Mouse (Mus musculus) right cerebral cortex, postnatal 4 days (tissue): ENCODE measurements around the gene Duoxa1.
"Not testable (repeated sequence)": the region's sequence is repeated elsewhere in the genome, so short reads cannot be mapped to it uniquely, and the experiment has no call there.

Source experiments
- DNase-seq: peaks from one replicate; pipeline ENCODE4 v3.0.0-alpha.2; 2022

Duoxa1 gene

GRCm38 (mm10) chr2:122313536-122313935, at the start of gene Duoxa1:
Gene Duoxa1 (minus strand): TSS chr2:122313730.
- no peak for DNase-seq

DNA sequence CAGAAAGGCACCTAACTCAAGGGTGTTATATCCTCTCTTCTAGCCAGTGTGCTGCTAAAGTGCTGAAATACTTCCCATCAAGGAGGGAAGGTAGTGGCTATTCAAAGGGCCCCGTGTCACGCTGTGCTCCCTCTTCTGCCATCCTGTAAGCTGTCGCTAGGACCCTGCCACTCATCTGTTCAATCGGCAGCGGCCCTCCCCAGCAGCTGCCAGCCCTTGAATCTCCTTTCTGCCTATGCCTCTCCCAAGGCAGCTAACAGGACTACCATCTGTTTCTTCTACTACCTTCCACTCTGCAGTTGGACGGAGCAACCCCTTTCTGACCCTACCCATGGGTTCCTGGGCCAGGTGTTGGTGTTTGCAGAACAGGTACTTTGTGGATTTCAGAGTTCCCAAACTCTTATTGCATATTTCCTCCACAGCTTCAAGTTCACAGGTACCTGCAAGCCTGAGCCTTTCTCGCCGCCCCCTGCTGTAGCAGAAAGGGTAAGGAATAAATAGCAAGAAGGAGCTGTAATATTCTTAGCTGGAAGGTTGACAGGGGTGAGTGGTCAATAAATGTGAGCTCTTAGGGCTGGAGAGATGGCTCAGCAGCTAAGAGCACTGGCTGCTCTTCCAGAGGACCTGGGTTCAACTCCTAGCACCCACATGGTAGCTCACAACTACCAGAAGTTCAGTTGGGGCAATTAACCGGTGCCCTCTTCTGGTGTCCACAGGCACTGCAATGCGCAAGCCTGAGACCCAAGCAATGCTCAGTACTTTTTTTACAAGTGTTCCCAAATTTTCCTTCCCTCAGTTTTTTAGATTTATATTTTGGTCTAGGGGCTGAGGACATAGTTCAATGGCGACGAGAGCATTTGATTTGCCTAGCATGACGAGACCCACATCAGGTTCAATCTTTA, 49.3 kb upstream of the Duoxa1 start:
- no peak for DNase-seq

- DNase-seq: no peak
Measured at GRCm38 (mm10) chr2:122361868-122362621, 48.5 kb upstream of the Duoxa1 start.

GRCm38 (mm10) chr2:122361181-122361580, 47.7 kb upstream of the Duoxa1 start:
- DNase-seq: no peak

GRCm38 (mm10) chr2:122360310-122360709, 46.8 kb upstream of the Duoxa1 start:
- DNase-seq: no peak

- no peak for DNase-seq
Measured at GRCm38 (mm10) chr2:122356187-122356586, 42.7 kb upstream of the Duoxa1 start.

DNA sequence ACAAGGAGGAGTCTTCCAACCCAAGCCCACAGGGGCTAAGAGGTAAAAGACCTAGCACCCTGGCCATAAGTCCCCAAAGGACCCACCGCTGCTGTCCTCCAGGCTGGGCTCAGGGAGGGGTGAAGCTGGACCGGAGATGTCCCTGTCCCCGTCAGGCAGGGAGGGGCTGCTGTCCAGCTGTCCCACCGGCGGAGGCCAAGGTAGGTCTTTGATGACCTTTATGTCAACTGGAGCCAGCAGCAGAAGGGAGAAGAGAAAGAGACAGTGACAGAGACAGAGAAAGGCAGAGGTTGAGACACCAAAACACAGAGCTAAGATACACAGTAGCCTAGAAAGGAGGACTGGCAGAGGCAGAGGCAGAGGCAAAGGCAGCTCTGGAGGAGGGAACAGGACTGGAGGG, 41.9 kb upstream of the Duoxa1 start:
- no peak for DNase-seq

- DNase-seq: no peak
Measured at GRCm38 (mm10) chr2:122354191-122354929, 40.8 kb upstream of the Duoxa1 start.

- no peak for DNase-seq
Measured at GRCm38 (mm10) chr2:122353765-122354164, 40.2 kb upstream of the Duoxa1 start.

- no peak for DNase-seq
Measured at GRCm38 (mm10) chr2:122352992-122353391, 39.5 kb upstream of the Duoxa1 start.

DNA sequence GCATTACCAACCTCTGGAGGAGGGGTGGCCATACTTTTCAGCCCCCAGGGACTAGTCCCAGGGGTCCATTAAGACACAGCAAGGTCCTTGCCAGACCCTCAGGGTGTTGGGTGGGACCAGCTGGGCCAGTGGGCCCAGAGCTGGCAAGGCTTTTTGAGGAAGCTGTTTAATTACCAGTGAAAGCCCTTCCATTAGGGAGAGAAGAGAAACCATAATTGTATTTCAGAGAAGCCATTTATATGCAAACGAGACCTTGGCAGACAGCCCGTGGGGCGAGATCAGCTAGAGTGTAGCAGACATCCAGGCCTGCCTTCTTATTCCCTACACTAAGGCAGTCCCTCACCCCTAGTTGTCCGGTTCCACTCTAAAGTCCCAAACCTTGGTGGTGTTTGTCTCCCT, 38.4 kb upstream of the Duoxa1 start:
- DNase-seq: peak; percentile 81

- DNase-seq: peak; percentile 32
Measured at GRCm38 (mm10) chr2:122351156-122351930, 37.8 kb upstream of the Duoxa1 start.

GRCm38 (mm10) chr2:122349136-122349785, 35.7 kb upstream of the Duoxa1 start:
- DNase-seq: peak; percentile 45

GRCm38 (mm10) chr2:122348531-122349131, 35.1 kb upstream of the Duoxa1 start:
- DNase-seq: peak; percentile 92

- no peak for DNase-seq
Measured at GRCm38 (mm10) chr2:122347257-122347656, 33.7 kb upstream of the Duoxa1 start.

DNA sequence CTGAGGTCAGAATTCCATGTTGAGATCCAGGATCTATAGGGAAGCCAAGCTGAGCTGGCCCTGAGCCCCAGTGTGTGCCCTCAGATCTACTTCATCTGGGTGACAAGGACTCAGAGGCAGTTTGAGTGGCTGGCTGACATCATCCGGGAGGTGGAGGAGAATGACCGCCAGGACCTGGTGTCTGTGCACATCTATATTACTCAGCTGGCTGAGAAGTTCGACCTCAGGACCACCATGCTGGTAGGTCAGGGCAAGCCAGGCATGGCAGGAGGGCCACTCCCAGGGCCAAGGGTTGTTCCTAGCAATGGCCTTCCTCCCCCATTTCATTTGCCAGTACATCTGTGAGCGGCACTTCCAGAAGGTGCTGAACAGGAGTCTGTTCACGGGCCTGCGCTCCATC, 32.6 kb upstream of the Duoxa1 start:
- not testable (repeated sequence) for DNase-seq

DNA sequence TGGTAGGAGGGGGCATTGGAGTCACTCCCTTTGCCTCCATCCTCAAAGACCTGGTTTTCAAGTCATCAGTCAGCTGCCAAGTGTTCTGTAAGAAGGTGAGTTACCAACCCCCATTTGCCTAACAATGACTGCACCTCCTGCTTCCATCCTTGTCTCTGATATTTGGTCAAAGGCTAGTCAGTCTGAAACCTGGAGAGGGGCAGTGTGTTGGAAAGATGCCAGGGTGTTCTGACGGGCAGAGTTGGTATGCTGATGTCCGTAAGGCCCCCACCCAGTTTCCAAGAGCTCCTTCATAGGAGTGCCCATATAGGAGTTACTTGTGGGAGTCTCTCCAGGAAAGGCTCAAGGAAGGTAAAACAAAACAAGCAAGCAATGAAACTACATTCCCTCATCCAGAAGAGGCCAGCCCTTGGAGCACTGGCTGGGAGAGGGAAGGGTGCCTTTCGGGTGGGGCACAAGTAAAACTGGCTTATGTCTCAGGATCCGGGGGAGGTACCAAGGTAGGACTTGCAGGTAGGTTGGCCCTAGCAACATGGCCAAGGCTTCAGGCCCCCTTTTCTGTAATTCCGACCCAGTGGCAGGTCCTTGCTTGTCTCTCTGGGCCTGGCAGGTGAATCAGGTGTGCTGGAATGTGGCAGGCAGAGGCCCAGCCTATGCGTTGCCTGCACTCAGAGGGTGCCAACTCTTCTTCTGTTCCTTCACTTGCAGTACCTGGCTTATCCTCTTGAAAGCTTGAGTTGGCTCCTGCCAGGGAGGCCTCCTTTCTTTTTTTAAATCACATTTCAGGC, 31.8 kb upstream of the Duoxa1 start:
- DNase-seq: no peak

DNA sequence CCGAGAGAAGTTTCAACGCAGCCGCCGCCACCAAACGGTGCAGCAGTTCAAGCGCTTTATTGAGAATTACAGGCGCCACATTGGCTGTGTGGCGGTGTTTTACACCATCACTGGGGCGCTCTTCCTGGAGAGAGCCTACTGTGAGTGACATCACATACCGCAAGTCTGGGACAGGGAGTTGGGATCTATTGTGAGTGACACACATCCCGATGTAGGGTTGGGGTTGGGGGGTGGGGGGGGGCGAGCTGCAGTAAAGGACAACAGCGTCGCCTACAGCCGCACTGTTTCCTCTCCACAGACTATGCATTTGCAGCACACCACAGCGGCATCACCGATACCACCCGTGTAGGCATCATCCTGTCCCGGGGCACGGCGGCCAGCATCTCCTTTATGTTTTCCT, 23.8 kb upstream of the Duoxa1 start:
- no peak for DNase-seq

DNA sequence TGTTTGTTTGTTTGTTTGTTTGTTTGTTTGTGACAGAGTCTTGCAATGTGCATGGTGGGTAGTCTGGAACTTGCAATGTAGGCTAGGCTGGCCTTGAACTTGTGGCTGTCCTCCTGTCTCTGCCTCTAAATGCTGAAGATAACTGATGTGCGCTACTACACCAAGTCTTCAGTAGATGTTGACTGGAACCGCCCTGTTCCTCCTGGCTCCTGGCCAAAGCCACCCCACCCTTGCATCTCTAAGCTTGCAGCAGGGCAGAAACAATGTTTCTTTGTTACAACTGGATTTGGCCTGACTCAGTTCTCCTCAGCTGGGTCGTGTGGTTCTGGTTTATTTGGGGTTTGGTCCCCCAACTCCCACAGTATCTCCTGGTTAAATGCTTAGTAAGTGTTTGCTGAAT, 20.6 kb upstream of the Duoxa1 start:
- no peak for DNase-seq

DNA sequence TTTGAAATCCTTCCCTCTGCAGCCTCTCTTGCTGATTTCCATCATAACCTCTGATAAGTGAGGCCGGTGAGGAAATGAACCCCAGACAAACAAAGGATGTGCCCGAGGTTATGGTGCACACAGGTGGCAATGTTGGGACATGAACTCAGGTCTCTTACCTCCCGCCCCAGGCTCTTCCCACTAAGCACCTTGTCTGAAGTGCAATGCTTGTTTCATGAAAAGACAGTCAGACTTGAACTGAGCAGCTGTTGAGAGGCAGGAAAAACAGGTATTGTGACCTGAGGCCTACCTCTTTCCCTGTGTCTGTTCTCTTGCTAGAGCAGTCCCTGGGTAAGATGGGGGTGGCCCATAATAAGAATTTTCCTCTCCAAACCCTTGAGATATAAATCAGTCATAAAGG, 18.7 kb upstream of the Duoxa1 start:
- no peak for DNase-seq

DNA sequence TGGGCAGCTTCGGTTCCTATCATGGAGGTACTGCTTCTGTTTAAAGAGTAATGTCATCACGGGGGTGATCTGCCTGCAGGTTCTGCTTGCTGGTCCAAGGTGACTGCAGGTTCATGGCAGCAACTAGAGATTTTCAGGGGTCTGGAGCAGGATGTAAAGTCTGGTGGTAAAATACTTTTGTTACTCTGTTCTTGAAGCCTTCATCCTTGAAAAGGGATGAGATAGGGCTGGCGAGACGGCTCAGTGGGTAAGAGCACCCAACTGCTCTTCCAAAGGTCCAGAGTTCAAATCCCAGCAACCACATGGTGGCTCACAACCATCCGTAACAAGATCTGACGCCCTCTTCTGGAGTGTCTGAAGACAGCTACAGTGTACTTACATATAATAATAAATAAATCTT, 16.8 kb upstream of the Duoxa1 start:
- DNase-seq: not testable (repeated sequence)
